Mouse (Mus musculus) myocyte (in vitro differentiated cells): ENCODE measurements at regions not wholly inside any gene's neighbourhood (a gene's known extent, or its start where the extent isn't known, plus 50 kb on each side); places are given as distances from the start of the nearest gene placed in this dataset.

Experiments used
- CEBPB ChIP-seq: IDR thresholded peaks from 2 replicates; pipeline ENCODE4 v1.6.1; 2011; ENCODE audit warnings: mild to moderate bottlenecking, moderate library complexity; ENCODE audit not compliant: poor library complexity, insufficient read depth, severe bottlenecking
- E2F4 ChIP-seq: IDR thresholded peaks from one replicate; pipeline ENCODE4 v1.6.1; 2011; ENCODE audit warnings: mild to moderate bottlenecking, control low read depth, moderate library complexity; ENCODE audit not compliant: insufficient read depth
- MYOD1 ChIP-seq, 3 experiments: IDR thresholded peaks; one replicate each; pipeline ENCODE4 v1.6.1; 2011; ENCODE audit warnings: control low read depth in 2 of 3, low read depth in 2 of 3, mild to moderate bottlenecking in 2 of 3, moderate library complexity in 1 of 3; ENCODE audit not compliant: insufficient read length in 2 of 3, control insufficient read depth in 1 of 3
- MYOG ChIP-seq, 3 experiments: IDR thresholded peaks; one replicate each; pipeline ENCODE4 v1.6.1; 2011; ENCODE audit warnings: control low read depth in 2 of 3, low read depth in 2 of 3, mild to moderate bottlenecking in 2 of 3; ENCODE audit not compliant: insufficient read length in 2 of 3, control insufficient read depth in 1 of 3, insufficient read depth in 1 of 3
- POLR2A ChIP-seq: IDR thresholded peaks from one replicate; pipeline ENCODE4 v1.6.1; 2011; ENCODE audit warnings: low read depth, mild to moderate bottlenecking, control low read depth, moderate library complexity; ENCODE audit not compliant: insufficient read length
- TCF12 ChIP-seq: IDR thresholded peaks from one replicate; pipeline ENCODE4 v1.6.1; 2011; ENCODE audit warnings: mild to moderate bottlenecking, control low read depth; ENCODE audit not compliant: poor library complexity, insufficient read depth, severe bottlenecking
- USF1 ChIP-seq: IDR thresholded peaks from one replicate; pipeline ENCODE4 v1.6.1; 2011; ENCODE audit warnings: low read depth, mild to moderate bottlenecking, control low read depth, moderate library complexity

GRCm38 (mm10) chr12:98108039-98108438 is 151.2 kb downstream of the Galc start:
- TF ChIP-seq POLR2A: no peak
- no peak for TF ChIP-seq CEBPB
- no peak for TF ChIP-seq USF1
- no peak for TF ChIP-seq E2F4
- no peak for TF ChIP-seq MYOD1 (IDR thresholded peaks at IDR 0.05; ENCODE audit: control insufficient read depth in 1 of 3, insufficient read length in 2 of 3, low read depth in 2 of 3)
- no peak for TF ChIP-seq TCF12
- TF ChIP-seq MYOG (IDR thresholded peaks at IDR 0.05; ENCODE audit: control insufficient read depth in 1 of 3, insufficient read depth in 1 of 3, insufficient read length in 2 of 3, low read depth in 2 of 3): no peak
